Mouse (Mus musculus): Measurements from ENCODE around the gene Ttc7b.

- TF ChIP-seq CTCF (IDR thresholded peaks at IDR 0.05; ENCODE audit: insufficient read depth, low read depth, low read length) (no peak), POLR2A (IDR thresholded peaks at IDR 0.05; ENCODE audit: insufficient read depth, low read depth, low read length) (no peak)
Observed at GRCm38 (mm10) chr12:100399126-100399727, 121.4 kb downstream of the Ttc7b start.
